Mouse (Mus musculus) layer of hippocampus, adult 9-11 months (tissue): ENCODE measurements at regions not wholly inside any gene's neighbourhood (a gene's known extent, or its start where the extent isn't known, plus 50 kb on each side); places are given as distances from the start of the nearest gene placed in this dataset.
A peak's percentile ranks its signal among the peaks of the same experiment; 100 is the strongest.

ENCODE experiments used
- DNase-seq: peaks from one replicate; pipeline ENCODE4 v3.0.0; 2022

DNA sequence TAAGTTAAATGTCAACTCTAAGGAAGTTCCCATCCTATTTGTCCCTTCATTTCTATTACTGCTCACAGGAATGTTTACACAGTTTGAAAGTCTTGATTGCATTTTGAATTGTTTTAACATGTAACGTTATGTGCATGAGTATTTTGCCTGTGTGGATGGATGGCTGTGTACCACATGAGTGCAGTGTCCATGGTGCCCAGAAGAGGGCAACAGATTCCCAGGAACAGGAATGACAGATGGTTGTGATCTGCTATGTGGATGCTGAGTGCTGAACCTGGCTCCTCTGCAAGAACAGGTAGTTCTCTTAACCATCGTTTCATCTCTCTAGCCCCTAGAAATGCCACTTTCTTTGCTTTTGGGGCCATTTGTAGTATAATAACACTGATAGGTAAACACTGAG lies 597.9 kb upstream of the Zwint start:
- no peak for DNase-seq

DNA sequence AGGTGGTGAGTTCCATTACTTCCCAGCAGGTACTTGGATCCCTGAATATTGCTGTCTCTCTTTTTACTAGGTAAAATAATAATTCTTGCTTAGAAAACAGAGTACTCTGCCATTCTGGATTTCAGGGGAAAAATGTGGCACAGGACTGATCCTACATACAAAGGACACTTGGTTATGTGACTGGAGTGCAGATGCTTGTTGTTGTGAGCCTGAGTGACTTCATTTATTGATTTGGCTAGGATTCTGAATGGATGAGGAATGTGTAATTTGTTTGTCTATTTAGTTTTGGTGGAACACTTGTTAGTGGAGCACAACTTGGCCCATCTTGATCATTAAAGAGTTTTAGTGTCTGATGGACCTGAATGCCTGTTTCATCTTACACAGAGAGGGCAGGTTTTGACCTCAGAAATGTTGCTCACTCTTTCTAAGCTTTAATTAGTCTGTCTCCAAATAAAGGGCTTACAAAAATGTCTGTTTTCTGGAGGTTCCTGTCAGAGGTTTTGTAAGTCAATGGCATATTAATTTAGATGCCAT lies 583.4 kb upstream of the Zwint start:
- DNase-seq: no peak

DNA sequence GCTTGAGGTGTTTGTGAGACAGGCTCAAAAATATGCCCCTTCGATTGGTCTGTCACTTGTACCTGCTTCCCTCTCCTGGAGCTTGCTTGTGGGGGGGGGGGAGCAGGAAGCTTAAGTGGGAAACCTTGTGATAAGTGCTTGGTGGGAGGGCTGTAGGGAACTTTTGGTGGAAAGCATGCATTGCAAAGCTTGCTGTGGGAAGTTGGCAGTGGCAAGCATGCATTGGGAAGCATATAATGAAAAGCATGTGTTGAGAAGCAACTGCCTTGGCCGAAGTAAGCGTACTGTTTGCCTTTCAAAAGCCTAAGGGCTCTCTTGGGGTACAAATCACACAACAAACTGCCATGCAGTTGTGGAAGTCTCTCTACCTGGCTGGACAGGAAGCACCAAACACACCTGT lies 576.3 kb upstream of the Zwint start:
- DNase-seq: no peak

DNA sequence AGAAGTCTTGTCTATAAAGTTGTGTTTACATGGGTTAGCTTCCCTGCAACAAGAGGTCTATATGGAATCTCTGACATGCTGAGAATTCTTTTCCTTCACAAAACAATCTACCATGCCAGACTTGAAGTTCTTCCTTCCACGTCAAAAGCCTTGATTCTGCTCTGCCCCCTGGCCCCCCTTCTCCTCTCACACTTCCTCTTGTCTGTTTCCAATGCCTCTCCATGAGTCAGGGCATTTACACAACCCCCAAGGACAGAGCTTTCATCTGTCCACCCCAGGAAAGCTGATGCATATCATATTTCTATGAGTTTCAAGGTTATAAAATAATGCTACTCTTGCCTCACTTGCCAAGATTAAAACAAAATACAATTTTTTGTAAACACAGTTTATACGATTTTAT lies 557.7 kb upstream of the Zwint start:
- no peak for DNase-seq

DNA sequence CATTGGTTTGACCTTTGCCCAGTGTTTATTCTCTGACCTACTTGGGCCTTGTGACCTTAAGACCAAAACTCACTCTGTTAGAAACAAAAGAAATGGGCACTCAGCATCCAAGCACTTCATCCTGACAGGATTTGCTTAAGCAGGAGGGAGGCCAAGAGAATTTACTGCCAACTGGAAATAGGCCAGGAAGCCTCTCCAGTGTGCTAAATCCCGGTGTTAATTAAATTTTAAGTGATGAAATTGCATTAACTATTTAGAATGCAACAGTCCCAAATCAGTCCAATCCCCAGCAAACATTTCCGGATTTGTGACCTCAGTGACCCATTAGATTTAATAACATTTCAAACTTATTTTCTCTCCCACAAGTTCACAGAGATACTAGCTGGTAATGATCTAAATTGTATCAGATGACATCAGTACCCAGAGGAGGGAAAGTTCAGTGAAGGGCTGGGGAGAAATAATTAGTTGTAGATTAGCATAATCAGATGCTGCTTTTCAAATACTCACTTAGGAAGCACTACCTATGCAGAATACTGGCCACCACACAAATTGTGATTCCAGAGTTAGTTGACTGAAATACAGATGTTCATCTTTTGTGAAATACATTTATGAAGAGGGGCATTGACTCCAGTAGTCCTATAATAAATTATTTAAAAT lies 555.4 kb upstream of the Zwint start:
- DNase-seq: peak; percentile 7

DNA sequence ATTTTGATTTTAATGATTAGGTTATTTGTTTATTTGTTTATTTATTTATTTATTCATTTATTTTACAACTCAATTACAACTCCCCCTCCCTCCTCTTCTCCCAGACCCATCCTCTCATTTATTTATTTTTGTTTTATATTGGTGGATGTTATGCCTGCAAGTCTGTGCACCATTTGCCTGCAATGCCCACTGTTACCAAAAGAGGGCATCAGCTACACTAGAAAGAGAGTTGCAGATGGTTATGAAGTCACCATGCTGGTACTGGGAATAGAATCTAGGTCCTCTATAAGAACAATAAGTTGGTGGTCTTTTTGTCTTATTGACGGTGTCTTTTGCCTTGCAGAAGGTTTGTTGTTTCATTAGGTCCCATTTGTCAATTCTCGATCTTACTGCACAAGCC lies 535.2 kb upstream of the Zwint start:
- no peak for DNase-seq

DNA sequence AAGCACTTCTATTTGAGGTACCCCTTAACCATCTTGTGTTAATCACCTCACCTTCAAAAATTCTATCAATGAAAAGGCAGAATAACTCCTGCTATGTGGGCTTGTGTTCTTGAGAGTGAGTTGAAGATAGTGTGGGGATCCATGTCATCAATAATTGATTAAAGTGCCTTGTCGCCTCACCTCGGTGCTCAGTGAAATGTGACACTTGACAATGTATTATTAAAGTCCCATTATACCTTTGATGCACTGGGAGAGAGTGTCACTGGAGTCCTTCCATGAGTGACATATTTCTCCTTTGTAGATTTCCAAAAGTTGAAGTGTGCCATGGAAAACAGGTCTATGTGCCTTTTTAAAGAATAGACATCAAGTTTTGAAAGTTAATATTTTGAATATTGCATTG lies 522.2 kb upstream of the Zwint start:
- DNase-seq: no peak
